Mouse (Mus musculus) CH12.LX (cell line): ENCODE results near the gene Aldh1b1. TPM values are rescaled to one million over a fixed set of nuclear protein-coding genes. Genes with fewer than 3 reads are reported as not detected.

Experiments
- DNase-seq: peaks from one replicate; pipeline ENCODE4 v3.0.0-alpha.2; 2013; ENCODE audit errors: extremely low read depth
- H3K27ac ChIP-seq: 2 replicates; pipeline ENCODE4 v1.5.1; 2012; ENCODE audit warnings: low read depth, mild to moderate bottlenecking, control low read depth, moderate library complexity; ENCODE audit not compliant: insufficient read depth
- H3K27me3 ChIP-seq: replicated peaks from 2 replicates; pipeline ENCODE3; 2012; ENCODE audit warnings: inconsistent platforms
- H3K36me3 ChIP-seq, 2 experiments: replicated peaks in 1 of 2; 2 replicates each; pipeline versions ENCODE3 to v1.6.1; 2012; ENCODE audit warnings: inconsistent platforms in 1 of 2, low read length in 1 of 2, mild to moderate bottlenecking in 1 of 2, mixed read lengths in 1 of 2, moderate library complexity in 1 of 2; ENCODE audit not compliant: control insufficient read depth in 1 of 2, insufficient read depth in 1 of 2
- H3K4me1 ChIP-seq, 2 experiments: 2 replicates each; pipeline ENCODE4 v1.6.1; 2012; ENCODE audit warnings: inconsistent platforms in 1 of 2, moderate library complexity in 1 of 2; ENCODE audit not compliant: insufficient read depth in 2 of 2, control insufficient read depth in 1 of 2
- H3K4me2 ChIP-seq: 2 replicates; pipeline ENCODE4 v1.6.1; 2012; ENCODE audit warnings: low read depth, mild to moderate bottlenecking, control low read depth; ENCODE audit not compliant: poor library complexity, insufficient read depth, severe bottlenecking
- H3K4me3 ChIP-seq, 3 experiments: fragments of 150-350 bp in 1 of 3; sonication (generic) in 1 of 3; replicated peaks in 1 of 3; 2 replicates each; pipeline versions ENCODE3 to v1.5.1; 2011 to 2012; ENCODE audit warnings: low read depth in 2 of 3, low read length in 2 of 3, mild to moderate bottlenecking in 2 of 3, moderate library complexity in 2 of 3, control low read depth in 1 of 3, improper control_type of control experiment in 1 of 3, inconsistent platforms in 1 of 3, mixed read lengths in 1 of 3; ENCODE audit not compliant: poor library complexity in 1 of 3
- H3K79me2 ChIP-seq: replicated peaks from 2 replicates; pipeline ENCODE4 v1.6.1; 2012; ENCODE audit warnings: mild to moderate bottlenecking, moderate library complexity; ENCODE audit not compliant: control insufficient read depth, poor library complexity, insufficient read depth, severe bottlenecking; ENCODE audit errors: extremely low read depth
- H3K9ac ChIP-seq: 2 replicates; pipeline ENCODE4 v1.6.1; 2012; ENCODE audit warnings: low read depth, mild to moderate bottlenecking, control low read depth, moderate library complexity; ENCODE audit not compliant: insufficient read depth
- H3K9me3 ChIP-seq: replicated peaks from 2 replicates; pipeline ENCODE3; 2012; ENCODE audit warnings: low read length, inconsistent platforms, mixed read lengths
- BHLHE40 ChIP-seq: IDR thresholded peaks from 2 replicates; pipeline ENCODE4 v1.6.1; 2011; ENCODE audit warnings: mild to moderate bottlenecking, low read depth, low read length, improper control_type of control experiment
- CHD1 ChIP-seq: IDR thresholded peaks from 2 replicates; pipeline ENCODE4 v1.6.1; 2012; ENCODE audit warnings: low read depth, low read length, improper control_type of control experiment, inconsistent platforms
- CHD2 ChIP-seq: IDR thresholded peaks from 2 replicates; pipeline ENCODE4 v1.6.1; 2011; ENCODE audit warnings: low read length, improper control_type of control experiment
- CTCF ChIP-seq, 2 experiments: IDR thresholded peaks in 1 of 2; conservative IDR thresholded peaks in 1 of 2; 2 replicates each; pipeline ENCODE4 v1.5.1; 2011 to 2012; ENCODE audit warnings: low read depth in 2 of 2, low read length in 2 of 2, improper control_type of control experiment in 1 of 2, inconsistent platforms in 1 of 2, mild to moderate bottlenecking in 1 of 2, moderate library complexity in 1 of 2
- E2F4 ChIP-seq: IDR thresholded peaks from 2 replicates; pipeline ENCODE4 v1.6.1; 2011; ENCODE audit warnings: low read depth, low read length, improper control_type of control experiment; ENCODE audit not compliant: insufficient replicate concordance
- ELF1 ChIP-seq: IDR thresholded peaks from 2 replicates; pipeline ENCODE4 v1.6.1; 2014; ENCODE audit warnings: low read depth, mild to moderate bottlenecking, inconsistent platforms, low read length, improper control_type of control experiment
- ETS1 ChIP-seq: conservative IDR thresholded peaks from 2 replicates; pipeline ENCODE4 v1.6.1; 2012; ENCODE audit warnings: low read depth, mild to moderate bottlenecking, inconsistent platforms, low read length, improper control_type of control experiment, moderate library complexity
- GABPA ChIP-seq: IDR thresholded peaks from 2 replicates; pipeline ENCODE4 v1.6.1; 2012; ENCODE audit warnings: low read depth, low read length, improper control_type of control experiment, inconsistent platforms; ENCODE audit not compliant: insufficient replicate concordance
- HCFC1 ChIP-seq: IDR thresholded peaks from 2 replicates; pipeline ENCODE4 v1.6.1; 2012; ENCODE audit warnings: low read depth, mild to moderate bottlenecking, inconsistent platforms, low read length, improper control_type of control experiment
- IRF4 ChIP-seq: IDR thresholded peaks from 2 replicates; pipeline ENCODE4 v1.6.1; 2014; ENCODE audit warnings: low read depth, mild to moderate bottlenecking, inconsistent platforms, low read length, improper control_type of control experiment
- JUND ChIP-seq: conservative IDR thresholded peaks from 2 replicates; pipeline ENCODE4 v1.6.1; 2011; ENCODE audit warnings: low read depth, low read length, improper control_type of control experiment
- KAT2A ChIP-seq: IDR thresholded peaks from 2 replicates; pipeline ENCODE4 v1.6.1; 2012; ENCODE audit warnings: low read length, improper control_type of control experiment, inconsistent platforms; ENCODE audit not compliant: insufficient replicate concordance
- MAFK ChIP-seq: IDR thresholded peaks from 2 replicates; pipeline ENCODE4 v1.6.1; 2011; ENCODE audit warnings: low read length, improper control_type of control experiment; ENCODE audit not compliant: insufficient replicate concordance
- MAX ChIP-seq: IDR thresholded peaks from 2 replicates; pipeline ENCODE4 v1.6.1; 2011; ENCODE audit warnings: low read length, improper control_type of control experiment
- MAZ ChIP-seq: IDR thresholded peaks from 2 replicates; pipeline ENCODE4 v1.6.1; 2012; ENCODE audit warnings: low read depth, mild to moderate bottlenecking, inconsistent platforms, low read length, improper control_type of control experiment, moderate library complexity
- MEF2A ChIP-seq: IDR thresholded peaks from 2 replicates; pipeline ENCODE4 v1.6.1; 2014; ENCODE audit warnings: low read depth, mild to moderate bottlenecking, inconsistent platforms, low read length, improper control_type of control experiment, borderline replicate concordance
- MXI1 ChIP-seq: IDR thresholded peaks from 2 replicates; pipeline ENCODE4 v1.6.1; 2011; ENCODE audit warnings: mild to moderate bottlenecking, low read depth, low read length, improper control_type of control experiment
- MYC ChIP-seq: IDR thresholded peaks from 2 replicates; pipeline ENCODE4 v1.6.1; 2011; ENCODE audit warnings: low read depth, mild to moderate bottlenecking, improper control_type of control experiment, low read length
- NELFE ChIP-seq: IDR thresholded peaks from 2 replicates; pipeline ENCODE4 v1.6.1; 2011; ENCODE audit warnings: low read depth, low read length, improper control_type of control experiment
- POLR2A ChIP-seq: IDR thresholded peaks from 2 replicates; pipeline ENCODE4 v1.6.1; 2011; ENCODE audit warnings: low read depth, mild to moderate bottlenecking, improper control_type of control experiment, low read length
- RAD21 ChIP-seq: IDR thresholded peaks from 2 replicates; pipeline ENCODE4 v1.6.1; 2011; ENCODE audit warnings: low read depth, mild to moderate bottlenecking, low read length, improper control_type of control experiment, moderate library complexity
- RCOR1 ChIP-seq: conservative IDR thresholded peaks from 2 replicates; pipeline ENCODE4 v1.6.1; 2012; ENCODE audit warnings: low read depth, mild to moderate bottlenecking, inconsistent platforms, low read length, improper control_type of control experiment
- SIN3A ChIP-seq: IDR thresholded peaks from 2 replicates; pipeline ENCODE4 v1.6.1; 2012; ENCODE audit warnings: low read length, improper control_type of control experiment, inconsistent platforms
- SMC3 ChIP-seq: IDR thresholded peaks from 2 replicates; pipeline ENCODE4 v1.6.1; 2011; ENCODE audit warnings: low read depth, low read length, improper control_type of control experiment
- TBP ChIP-seq: conservative IDR thresholded peaks from 2 replicates; pipeline ENCODE4 v1.6.1; 2011; ENCODE audit warnings: low read depth, low read length, improper control_type of control experiment
- TCF12 ChIP-seq: IDR thresholded peaks from 2 replicates; pipeline ENCODE4 v1.6.1; 2014; ENCODE audit warnings: low read depth, mild to moderate bottlenecking, inconsistent platforms, low read length, improper control_type of control experiment
- USF1 ChIP-seq: IDR thresholded peaks from 2 replicates; pipeline ENCODE4 v1.6.1; 2014; ENCODE audit warnings: low read depth, mild to moderate bottlenecking, inconsistent platforms, low read length, improper control_type of control experiment
- ZC3H11A ChIP-seq: IDR thresholded peaks from 2 replicates; pipeline ENCODE4 v1.6.1; 2012; ENCODE audit warnings: low read depth, mild to moderate bottlenecking, inconsistent platforms, low read length, improper control_type of control experiment
- ZMIZ1 ChIP-seq: IDR thresholded peaks from 2 replicates; pipeline ENCODE4 v1.6.1; 2012; ENCODE audit warnings: low read depth, mild to moderate bottlenecking, inconsistent platforms, low read length, improper control_type of control experiment
- ZNF384 ChIP-seq: IDR thresholded peaks from 2 replicates; pipeline ENCODE4 v1.6.1; 2012; ENCODE audit warnings: low read depth, low read length, improper control_type of control experiment, inconsistent platforms
- dilution Hi-C: fragments of 300-500 bp; cut with MboI; formaldehyde crosslinking; loops from 2 replicates; pipeline ENCODE4 v1.14.3; 2020; ENCODE audit warnings: low sequenced_read_pairs; ENCODE audit not compliant: extremely low pct_unique_long_range_greater_than_20kb, extremely low pct_ligation_motif_present
- in situ Hi-C: fragments of 300-500 bp; cut with MboI; formaldehyde crosslinking; loops from 3 replicates; pipeline ENCODE4 v1.14.3; 2019; ENCODE audit warnings: low sequenced_read_pairs, low pct_ligation_motif_present, low pct_unique_long_range_greater_than_20kb, mixed read lengths
- polyA plus RNA-seq: library from polyadenylated mRNA; unstranded; fragments of >175 nt; gene quantifications from 2 replicates; pipeline ENCODE4 v1.2.1, GENCODE M21; 2012; ENCODE audit warnings: low read depth; ENCODE audit not compliant: insufficient read length
- total RNA-seq, 2 experiments: library from RNA; depleted of rRNA; stranded (reverse); fragments of 300-350 nt in 1 of 2; fragments of >200 nt in 1 of 2; gene quantifications; 2 replicates each; pipeline ENCODE4 v1.2.3; 2012 to 2014

Gene Aldh1b1
- total and polyA plus RNA-seq, 3 experiments = 4.9 to 8.3 (median 6.4) TPM

- TF ChIP-seq NELFE (0 out of 2 replicates have a peak, but pooled peaks have one; percentile 2), BHLHE40 (0 out of 2 replicates have a peak, but pooled peaks have one; percentile 22), RAD21 (no peak)
- Histone ChIP-seq H3K9me3 (no peaks in the 10 kb centered on the region), H3K4me2 (peak overlapping the region; percentile 76; the same call in 1 of the 2 replicates), H3K27ac (no peak overlapping the region), H3K9ac (no peak overlapping the region), H3K36me3 (no peaks in the 10 kb centered on the region), H3K4me3 (no peak overlapping the region), H3K79me2 (no peaks in the 10 kb centered on the region), H3K27me3 (peaks cover 5% of the 10 kb centered on the region), H3K4me1 (peaks cover 0 to 23% of the 10 kb centered on the region in 2 experiments; a peak in 2 of 4 replicates)
- peak; percentile 21 for DNase-seq
- in situ Hi-C loops (no loop called here), dilution Hi-C loops (no loop called here)
Observed at GRCm38 (mm10) chr4:45819208-45819931, 20.5 kb downstream of the Aldh1b1 start.

GRCm38 (mm10) chr4:45820074-45820830, 21.4 kb downstream of the Aldh1b1 start:
- Histone ChIP-seq H3K79me2 (no peaks in the 10 kb centered on the region), H3K9ac (no peak overlapping the region), H3K4me3 (no peak overlapping the region), H3K36me3 (no peaks in the 10 kb centered on the region), H3K4me2 (peak overlapping the region; percentile 76; the same call in 1 of the 2 replicates), H3K27ac (no peak overlapping the region), H3K4me1 (peaks cover 0 to 23% of the 10 kb centered on the region in 2 experiments; a peak in 2 of 4 replicates), H3K9me3 (no peaks in the 10 kb centered on the region), H3K27me3 (peaks cover 8% of the 10 kb centered on the region)
- in situ Hi-C loops = no loop called here
- dilution Hi-C loops = no loop called here
- DNase-seq = peak; percentile 70
- no peak for TF ChIP-seq MXI1
- no peak for TF ChIP-seq NELFE
- no peak for TF ChIP-seq MYC
- TF ChIP-seq CTCF (conservative IDR thresholded peaks at IDR 0.05 in 1 of 2, IDR thresholded peaks at IDR 0.05 in 1 of 2; ENCODE audit: low read depth in 2 of 2, low read length in 2 of 2) = peak; percentile 74 to 79
- TF ChIP-seq ZC3H11A = no peak
- TF ChIP-seq MAFK = no peak
- no peak for TF ChIP-seq RCOR1
- TF ChIP-seq MEF2A = no peak
- TF ChIP-seq ZMIZ1 = no peak
- TF ChIP-seq TCF12 = no peak
- TF ChIP-seq MAX = no peak
- no peak for TF ChIP-seq CHD1
- no peak for TF ChIP-seq SIN3A
- no peak for TF ChIP-seq IRF4
- no peak for TF ChIP-seq ETS1
- 0 out of 2 replicates have a peak, but pooled peaks have one; percentile 18 for TF ChIP-seq CHD2
- no peak for TF ChIP-seq HCFC1
- TF ChIP-seq POLR2A = no peak
- TF ChIP-seq MAZ = peak; percentile 42; the same call in 1 of the 2 replicates
- TF ChIP-seq BHLHE40 = no peak
- TF ChIP-seq ZNF384 = no peak
- TF ChIP-seq KAT2A = no peak
- TF ChIP-seq RAD21 = peak; percentile 35
- TF ChIP-seq E2F4 = no peak
- no peak for TF ChIP-seq TBP
- TF ChIP-seq GABPA = no peak
- TF ChIP-seq USF1 = no peak
- TF ChIP-seq SMC3 = peak; percentile 48
- no peak for TF ChIP-seq JUND
- no peak for TF ChIP-seq ELF1
